Mouse (Mus musculus) mature B cell (primary cell): Measurements from ENCODE around the gene Hsp90aa1.
"Not testable (repeated sequence)": the region's sequence is repeated elsewhere in the genome, so short reads cannot be mapped to it uniquely, and the experiment has no call there.

Experiments
- in situ Hi-C: fragments of 300-500 bp; cut with MboI; formaldehyde crosslinking; loops from 2 replicates; pipeline ENCODE4 v1.14.3; 2019

Gene Hsp90aa1

DNA sequence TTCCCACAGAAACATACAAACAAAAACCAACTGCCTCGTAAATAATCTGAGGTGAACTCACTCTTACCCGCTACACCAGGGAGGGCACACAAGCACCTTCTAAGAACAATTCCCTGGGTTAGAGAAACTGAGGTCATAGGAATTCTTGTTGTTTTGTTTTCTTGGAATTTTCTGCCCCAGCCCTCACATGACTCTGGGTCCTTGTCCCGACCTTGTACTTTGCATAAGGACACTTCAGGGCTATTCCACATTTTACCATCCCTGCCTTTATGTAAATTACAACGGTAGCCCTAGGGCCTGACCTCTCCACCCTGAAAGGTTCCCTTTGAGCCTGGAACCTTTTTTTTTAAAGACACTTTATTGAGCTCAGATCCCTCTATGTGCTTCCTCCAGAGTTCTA is at the start of gene Hsp90aa1:
Gene Hsp90aa1 (minus strand): TSS at position 173 of the 400 bp plus-strand sequence.
- in situ Hi-C loops = loop anchor here (10.0 kb wide), 2 partner anchors 108 to 258 kb away; partner anchors contain the start of gene Ppp2r5c

DNA sequence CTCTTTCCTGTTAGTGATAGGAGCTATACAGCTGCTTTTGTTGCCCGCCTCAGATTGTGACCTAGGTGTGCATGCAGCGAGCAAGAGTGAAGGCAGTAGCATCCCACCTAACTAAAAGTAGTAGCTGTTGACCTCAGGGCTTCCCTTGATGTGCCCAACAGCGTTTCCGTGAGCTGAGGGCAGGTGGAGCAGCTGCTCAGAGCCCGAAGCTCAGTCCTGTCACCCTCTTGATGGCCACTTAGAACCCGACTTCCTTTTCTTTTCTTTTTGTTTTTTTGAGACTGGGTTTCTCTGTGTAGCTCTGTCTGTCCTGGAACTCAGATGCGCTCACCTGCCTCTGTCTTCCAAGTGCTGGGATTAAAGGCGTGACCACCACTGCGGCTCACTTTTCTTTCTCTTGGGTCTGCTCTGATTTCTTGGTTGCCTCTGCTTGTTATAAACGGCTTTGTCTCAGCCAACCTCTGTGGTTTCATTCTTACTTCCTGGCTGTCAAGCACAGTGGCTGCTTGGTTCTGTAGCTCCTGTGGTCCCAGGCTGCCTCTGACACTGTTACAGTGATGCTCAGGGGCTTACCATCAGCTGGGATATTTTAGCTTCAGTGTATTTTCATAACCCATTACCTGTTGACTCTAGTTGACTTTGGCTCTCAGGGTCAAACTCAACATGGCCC is 48.4 kb upstream of the Hsp90aa1 start:
- in situ Hi-C loops = no loop called here

DNA sequence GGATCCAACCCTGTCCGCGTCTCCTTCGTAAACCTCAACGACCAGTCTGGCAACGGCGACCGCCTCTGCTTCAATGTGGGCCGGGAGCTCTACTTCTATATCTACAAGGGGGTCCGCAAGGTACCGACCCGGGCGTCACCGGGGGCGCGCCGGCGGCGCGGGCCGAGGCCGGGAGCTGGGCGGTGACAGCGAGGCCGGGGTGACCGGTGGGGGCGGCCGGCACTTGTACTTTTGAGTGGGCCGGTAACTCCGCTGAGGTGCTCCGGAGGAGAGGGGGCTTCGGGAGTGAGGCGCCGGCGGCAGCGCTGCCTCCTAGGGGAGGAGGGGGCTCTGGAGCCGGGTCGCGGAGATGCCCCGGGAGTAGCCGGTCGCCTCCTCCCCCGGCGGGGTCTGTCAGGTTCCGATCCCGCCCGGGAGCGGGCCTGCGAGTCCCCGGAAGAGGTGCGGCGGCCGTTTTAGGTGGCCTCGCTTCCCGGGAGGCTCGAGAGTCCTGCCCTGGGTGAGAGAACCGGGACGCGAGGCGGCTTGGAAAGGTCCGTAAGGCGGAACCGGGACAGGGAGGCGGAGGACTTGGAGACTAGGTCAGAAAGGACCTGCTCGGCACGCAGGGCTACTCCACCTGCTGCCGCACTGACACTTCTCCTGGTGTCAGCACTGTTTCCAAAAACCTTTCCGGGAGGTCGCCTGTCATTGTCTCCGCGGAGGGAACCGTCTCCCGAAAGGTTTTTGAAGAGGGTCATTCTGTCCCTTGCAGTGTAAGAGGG is 35.8 kb upstream of the Hsp90aa1 start:
- in situ Hi-C loops = no loop called here

GRCm38 (mm10) chr12:110737170-110738157 is 34.9 kb upstream of the Hsp90aa1 start, which contains the start of gene Wdr20:
Gene Wdr20 (plus strand): TSS chr12:110737944.
- in situ Hi-C loops = no loop called here

DNA sequence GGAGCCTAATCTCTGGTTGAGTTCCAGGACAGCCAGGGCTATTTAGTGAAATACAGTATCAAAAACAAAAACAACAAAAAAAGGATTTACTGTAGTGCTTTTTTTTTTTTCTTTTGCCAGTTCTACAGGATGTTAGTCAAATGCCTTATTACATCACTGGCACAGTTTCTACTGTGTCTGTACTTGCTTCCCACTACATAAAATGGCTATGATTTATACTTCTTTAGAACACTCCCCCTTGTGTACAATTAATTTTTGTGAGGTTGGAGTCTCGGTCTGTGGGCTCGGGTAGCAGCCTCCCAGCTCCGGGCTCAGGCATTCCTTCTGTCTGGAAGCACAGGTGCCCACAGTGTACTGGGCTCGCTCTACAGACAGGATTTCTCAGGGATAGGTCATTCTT is 34.1 kb upstream of the Hsp90aa1 start:
- in situ Hi-C loops = no loop called here

DNA sequence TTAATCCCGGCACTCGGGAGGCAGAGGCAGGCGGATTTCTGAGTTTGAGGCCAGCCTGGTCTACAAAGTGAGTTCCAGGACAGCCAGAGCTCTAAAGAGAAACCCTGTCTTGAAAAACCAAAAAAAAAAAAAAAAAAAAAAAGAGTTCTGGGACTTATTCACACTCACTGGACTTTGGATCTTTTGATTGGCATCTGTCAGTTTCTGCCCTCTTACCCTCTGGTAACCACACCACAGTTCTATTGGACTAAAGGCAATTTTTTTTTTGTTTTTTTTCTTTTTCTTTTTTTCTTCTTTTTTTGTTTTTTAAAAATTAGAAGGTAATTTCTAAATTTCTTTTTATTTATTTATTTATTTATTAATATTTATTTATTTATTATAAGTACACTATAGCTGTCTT is 30.7 kb upstream of the Hsp90aa1 start:
- in situ Hi-C loops = not testable (repeated sequence)

GRCm38 (mm10) chr12:110726428-110726827 is 23.9 kb upstream of the Hsp90aa1 start:
- in situ Hi-C loops = no loop called here

DNA sequence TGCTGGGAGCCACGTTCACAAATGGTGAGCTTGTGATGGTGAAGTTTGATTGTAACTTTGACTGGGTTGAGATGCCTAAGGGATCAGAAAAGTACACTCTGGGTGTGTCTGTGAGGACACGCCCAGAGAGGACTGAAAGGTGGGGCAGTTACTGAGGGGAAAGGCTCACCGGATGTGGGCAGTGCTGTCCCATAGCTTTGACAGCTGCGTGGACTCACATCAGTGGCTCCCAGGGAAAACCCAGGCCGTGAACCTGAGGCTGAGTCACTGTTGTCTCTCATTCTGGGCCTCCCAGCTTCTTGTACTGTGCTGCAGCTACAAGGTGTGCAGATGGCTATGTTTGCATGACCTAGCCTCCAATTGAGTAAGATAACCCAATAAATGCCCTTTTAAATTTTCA is 23.0 kb upstream of the Hsp90aa1 start:
- in situ Hi-C loops = no loop called here

- in situ Hi-C loops = no loop called here
These were observed 22.5 kb upstream of the Hsp90aa1 start for GRCm38 (mm10) chr12:110725051-110725450.

GRCm38 (mm10) chr12:110716004-110716403 is 13.5 kb upstream of the Hsp90aa1 start:
- in situ Hi-C loops = no loop called here

DNA sequence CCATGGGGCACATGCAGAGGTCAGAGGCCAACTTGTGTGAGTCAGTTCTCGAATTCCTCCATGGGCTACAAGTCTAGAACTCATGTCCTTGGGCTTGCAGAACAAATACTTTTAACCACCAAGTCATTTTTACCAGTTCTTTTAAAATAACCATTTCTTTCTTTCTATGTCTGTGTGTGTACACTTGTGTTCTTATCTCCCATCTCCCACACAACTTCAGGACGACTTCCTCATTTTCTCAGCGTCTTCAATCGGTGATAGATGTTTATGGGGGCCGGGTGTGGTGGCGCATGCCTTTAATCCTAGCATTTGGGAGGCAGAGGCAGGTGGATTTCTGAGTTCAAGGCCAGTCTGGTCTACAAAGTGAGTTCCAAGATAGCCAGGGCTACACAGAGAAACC is 11.7 kb upstream of the Hsp90aa1 start:
- in situ Hi-C loops = no loop called here

DNA sequence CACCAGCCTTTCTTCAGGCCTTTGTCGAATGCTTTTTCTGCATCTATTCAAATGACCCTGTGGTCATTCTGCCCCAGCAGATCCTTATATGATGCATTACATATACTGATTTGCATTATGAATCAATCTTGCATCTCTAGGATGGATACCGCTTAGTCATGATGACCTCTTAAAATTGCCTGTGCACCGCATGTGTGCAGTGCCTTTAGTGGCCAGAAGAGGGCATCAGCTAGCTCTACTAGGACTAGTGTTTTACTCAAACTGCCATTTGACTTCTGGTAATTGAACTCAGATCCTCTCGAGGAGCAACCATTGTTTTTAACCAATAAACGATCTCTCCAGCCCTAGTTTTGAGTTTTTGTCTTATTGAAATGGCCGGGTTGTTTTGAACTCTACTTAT is 11.3 kb upstream of the Hsp90aa1 start:
- in situ Hi-C loops = no loop called here

- in situ Hi-C loops = no loop called here
These were observed 8.7 kb upstream of the Hsp90aa1 start for GRCm38 (mm10) chr12:110711270-110711669.

DNA sequence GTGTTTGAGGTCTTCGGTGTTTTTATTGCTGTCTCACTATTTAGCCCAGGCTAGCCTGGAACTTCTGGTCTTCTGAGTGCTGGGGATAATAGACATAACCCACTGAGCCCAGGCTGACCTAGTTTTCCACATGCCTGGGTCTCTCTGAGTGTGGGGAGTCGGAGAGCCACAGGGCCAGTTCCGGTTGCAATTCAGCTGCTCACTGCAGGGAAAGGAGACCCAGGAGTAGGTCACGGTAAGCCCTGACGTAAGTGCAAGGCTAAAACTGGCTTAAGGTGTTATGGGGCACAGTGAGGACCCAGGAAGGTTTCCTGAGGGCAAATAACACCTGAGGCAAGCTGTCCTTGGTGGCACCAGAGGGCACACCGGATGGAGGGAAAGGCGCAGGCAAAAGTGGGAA is 4.9 kb upstream of the Hsp90aa1 start:
- in situ Hi-C loops = loop anchor here (10.0 kb wide), 2 partner anchors 113 to 263 kb away; partner anchors contain the start of gene Ppp2r5c

DNA sequence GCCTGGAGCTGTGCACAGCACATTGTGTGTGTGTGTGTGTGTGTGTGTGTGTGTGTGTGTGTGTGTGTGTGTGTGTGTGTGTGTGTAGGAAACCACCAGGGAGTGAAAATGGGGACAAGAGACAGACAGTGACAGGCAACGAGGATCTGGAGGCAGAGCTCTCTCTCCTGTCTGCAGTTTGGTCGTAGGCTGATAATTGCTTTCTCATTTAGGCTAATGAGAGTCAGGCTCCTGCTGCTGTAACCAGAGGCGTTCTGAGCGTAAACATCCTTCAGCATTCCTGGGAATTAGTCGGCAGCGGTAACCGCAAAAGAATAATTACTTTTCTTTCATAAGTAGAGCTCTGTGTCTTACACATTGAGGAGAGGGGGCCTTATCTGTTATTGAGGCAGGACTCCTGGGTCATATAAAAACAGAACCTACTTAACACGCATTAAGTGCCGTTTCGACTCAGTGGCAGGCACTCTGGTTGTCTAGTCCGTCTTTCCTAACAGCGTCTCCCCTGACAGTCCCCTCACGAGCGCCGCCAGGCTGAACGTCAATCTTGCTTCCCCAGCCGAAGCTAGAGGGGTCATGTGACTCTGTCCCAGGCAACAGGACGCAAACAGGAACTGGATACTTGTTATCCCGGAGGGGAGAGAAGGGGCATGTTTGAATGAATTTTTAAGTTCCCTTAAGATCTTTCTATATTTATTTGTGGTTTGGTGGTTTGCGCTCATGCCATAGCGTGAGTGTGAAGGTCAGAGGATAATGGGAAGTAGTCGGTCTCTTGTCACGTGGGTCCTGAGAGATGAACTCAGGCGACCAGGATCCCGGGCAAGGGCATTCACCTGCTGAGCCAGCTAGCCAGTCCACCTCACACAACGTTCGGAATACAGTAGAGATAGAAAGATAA is 4.1 kb upstream of the Hsp90aa1 start:
- in situ Hi-C loops = loop anchor here (10.0 kb wide), 2 partner anchors 112 to 262 kb away; partner anchors contain the start of gene Ppp2r5c

DNA sequence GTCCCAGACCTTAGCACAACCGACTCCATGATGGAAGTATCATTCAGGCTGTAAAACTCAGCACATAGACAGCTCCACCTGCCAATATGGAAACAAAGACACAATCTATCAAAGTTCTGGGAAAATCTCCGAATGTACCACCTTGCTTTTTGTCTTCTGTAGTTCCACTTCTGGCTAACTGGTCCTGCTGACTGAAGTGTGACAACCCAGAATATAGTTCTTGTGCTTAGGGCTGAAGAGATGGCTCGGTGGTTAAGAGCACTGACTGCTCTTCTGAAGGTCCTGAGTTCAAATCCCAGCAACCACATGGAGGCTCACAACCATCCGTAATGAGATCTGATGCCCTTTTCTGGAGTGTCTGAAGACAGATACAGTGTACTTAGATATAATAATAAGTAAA is 2.9 kb upstream of the Hsp90aa1 start:
- in situ Hi-C loops = loop anchor here (10.0 kb wide), 2 partner anchors 111 to 261 kb away; partner anchors contain the start of gene Ppp2r5c

DNA sequence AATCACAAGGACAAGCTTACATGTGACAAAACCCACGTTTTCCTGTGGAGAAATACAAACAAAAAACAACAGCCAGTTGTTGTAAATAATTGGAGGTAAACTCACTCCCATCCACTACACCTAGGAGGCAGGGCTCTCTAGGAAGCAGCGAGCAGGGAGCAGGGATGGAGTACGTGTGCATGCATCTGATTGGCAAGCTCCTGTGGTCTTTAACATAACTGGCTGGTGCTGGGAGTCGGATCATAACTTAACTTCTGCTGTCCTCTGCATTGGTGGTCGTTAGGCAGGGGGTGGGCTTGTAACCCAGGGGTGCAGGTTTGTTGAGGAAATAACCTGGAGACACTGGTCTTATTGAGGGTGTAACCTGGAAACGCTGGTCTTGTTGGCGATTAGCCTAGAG is 1.2 kb upstream of the Hsp90aa1 start:
- in situ Hi-C loops = loop anchor here (10.0 kb wide), 2 partner anchors 109 to 259 kb away; partner anchors contain the start of gene Ppp2r5c

GRCm38 (mm10) chr12:110703008-110703471 is 512 bp upstream of the Hsp90aa1 start:
- in situ Hi-C loops = loop anchor here (10.0 kb wide), 2 partner anchors 108 to 258 kb away; partner anchors contain the start of gene Ppp2r5c

GRCm38 (mm10) chr12:110701363-110701762 is 1.2 kb downstream of the Hsp90aa1 start:
- in situ Hi-C loops = loop anchor here (10.0 kb wide), 2 partner anchors 107 to 257 kb away; partner anchors contain the start of gene Ppp2r5c

DNA sequence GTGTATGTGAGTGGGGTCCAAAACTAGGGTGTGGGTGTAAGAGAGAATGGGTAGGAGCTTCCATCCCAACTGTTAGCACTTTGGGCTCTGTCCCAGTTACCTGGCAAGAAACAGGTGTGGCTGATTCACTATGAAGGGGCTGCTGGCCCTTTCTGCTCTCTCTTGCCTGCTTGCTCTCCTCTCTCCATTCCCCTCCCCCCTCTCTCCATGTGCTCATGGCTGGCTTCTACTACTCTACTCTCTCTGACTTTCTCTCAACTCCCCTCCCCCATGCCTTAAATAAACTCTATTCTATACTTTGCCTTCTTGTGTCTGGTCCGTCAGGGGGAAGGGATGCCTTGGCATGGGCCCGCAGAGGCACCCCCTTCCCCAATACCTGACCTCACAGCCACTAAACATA is 1.8 kb downstream of the Hsp90aa1 start:
- in situ Hi-C loops = loop anchor here (10.0 kb wide), 2 partner anchors 106 to 256 kb away; partner anchors contain the start of gene Ppp2r5c
